Mouse (Mus musculus) E14TG2a.4 (cell line): ENCODE results near the gene Ear1.
"Not testable (repeated sequence)": the region's sequence is repeated elsewhere in the genome, so short reads cannot be mapped to it uniquely, and the experiment has no call there.

Experiments used
- CTCF ChIP-seq: conservative IDR thresholded peaks from 2 replicates; pipeline ENCODE4 v1.5.1; 2014; ENCODE audit warnings: low read length
- NANOG ChIP-seq: IDR thresholded peaks from 2 replicates; pipeline ENCODE4 v1.6.1; 2014; ENCODE audit warnings: borderline replicate concordance, low read length, mixed read lengths
- POU5F1 ChIP-seq: IDR thresholded peaks from 2 replicates; pipeline ENCODE4 v1.6.1; 2014; ENCODE audit warnings: low read length, borderline replicate concordance

DNA sequence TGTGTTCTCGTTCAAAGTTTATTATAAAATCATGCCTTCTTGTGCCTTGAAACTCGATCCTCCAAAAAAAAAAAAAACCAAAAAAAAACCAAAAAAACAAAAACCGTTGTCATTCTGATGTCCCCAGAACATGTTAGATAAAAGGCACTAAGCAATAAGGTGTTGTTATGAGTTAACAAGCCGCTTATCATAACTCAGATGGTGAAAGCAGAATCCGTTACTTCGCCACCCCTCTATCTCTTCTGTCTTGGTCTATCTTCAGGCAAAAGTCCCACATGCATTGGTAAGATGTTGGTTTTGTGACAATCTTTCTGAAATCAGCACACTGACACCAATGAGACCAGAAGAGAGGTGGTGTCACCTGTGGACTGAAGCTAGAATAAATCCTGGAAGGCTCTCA is 51.1 kb downstream of the Ear1 start:
- TF ChIP-seq CTCF, POU5F1, NANOG: not testable (repeated sequence)
